Mouse (Mus musculus): ENCODE data around the gene Tusc2.

Tusc2 gene

DNA sequence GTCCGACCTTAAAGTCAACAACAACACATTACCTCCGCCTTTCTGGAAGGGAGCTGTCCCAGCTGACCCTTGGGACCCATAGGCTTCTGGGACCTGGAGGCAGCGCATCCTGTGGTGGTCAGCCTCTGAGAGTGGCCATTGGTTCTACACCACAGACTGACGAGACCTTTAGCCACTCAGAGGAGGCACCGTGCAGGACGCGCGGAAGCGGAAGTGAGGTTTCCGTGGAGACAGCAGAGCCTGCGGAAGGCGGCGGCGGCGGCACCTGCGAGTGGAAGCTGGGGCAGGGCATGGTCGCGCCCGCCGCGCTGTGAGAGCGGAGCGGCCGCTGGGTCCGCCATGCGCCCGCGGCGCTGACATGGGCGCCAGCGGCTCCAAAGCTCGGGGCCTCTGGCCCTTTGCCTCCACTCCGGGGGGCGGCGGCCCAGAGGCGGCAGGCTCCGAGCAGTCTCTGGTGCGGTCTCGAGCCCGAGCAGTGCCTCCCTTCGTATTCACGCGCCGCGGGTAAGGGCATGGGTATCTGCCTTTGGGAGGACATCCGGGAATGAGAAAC lies at the start of gene Tusc2:
Gene Tusc2, plus strand, starts transcription at position 227 of the 553 bp plus-strand sequence.
- DNase-seq, result peak; percentile 94

DNA sequence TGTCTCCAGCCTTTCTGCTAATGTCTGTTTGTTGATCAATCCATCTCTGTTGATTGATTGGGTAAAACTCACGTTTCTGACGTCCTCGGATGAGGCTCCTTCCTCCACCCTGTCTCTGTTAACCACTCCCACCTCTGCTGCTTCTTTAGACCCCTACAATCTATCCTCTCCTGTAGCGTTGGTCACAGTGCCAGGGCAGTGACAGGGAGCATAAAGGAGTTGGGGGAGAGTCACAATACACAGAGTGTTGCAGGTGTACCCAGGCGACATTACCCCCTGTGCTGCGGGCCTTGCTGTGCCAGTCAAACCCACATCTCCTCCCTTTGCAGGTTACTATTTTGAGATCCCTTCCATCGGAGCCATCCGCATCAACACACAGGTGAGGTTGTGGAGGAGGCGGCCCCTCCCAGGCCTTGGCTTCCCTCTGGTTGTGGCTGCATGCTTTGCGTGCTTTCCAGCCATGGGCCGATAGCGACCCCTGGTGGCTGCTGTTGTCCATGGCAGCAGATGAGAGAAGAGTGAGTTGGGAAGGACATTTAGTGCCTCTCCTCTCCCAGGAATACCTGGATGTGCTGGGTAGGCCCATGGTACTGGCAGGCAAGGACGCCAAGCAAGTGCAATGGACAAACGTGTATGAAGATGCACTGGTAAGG lies 48.6 kb upstream of the Tusc2 start:
- peak; percentile 93 for DNase-seq

DNA sequence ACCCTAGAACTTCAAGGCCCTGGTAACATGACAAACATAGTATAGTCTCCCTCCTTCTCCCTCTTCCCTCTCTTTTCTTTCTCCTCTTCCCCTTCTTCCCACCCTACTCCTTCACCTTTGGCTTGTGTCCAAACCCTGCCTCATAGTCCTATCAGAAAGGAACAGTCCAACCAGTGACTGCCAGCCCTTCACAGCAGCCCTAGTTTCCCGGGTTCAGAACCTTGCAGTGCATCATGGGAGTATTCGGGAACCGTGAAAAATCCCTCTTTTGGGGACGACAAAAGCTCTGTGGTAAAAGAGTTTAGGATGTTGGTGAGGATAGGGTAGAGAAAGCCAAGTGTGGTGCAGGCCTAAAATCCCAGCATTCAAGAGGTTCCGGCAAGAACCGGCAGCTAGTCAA lies 42.7 kb upstream of the Tusc2 start:
- DNase-seq, result no peak

DNA sequence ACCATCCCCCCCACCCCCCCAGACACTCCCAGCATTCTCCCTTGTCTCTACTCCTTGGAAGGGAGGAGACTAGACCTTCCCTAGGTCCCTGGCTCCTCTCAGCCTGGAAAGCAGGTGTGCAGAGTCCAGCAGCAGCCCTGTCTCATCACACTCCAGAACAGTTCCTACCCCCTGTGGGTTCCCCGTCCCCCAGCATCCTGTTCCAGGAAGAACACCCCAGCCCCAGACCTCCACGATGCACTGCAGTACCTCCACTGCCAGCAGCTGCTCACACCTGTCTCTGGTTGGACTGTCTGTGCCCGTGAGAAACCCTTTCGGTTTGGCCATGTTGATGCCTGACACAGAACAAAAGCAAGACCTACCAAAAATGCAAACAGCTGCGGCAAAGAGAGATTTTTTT lies 41.9 kb upstream of the Tusc2 start:
- DNase-seq, result peak; percentile 73

- DNase-seq, result peak; percentile 72
Measured at GRCm38 (mm10) chr9:107521711-107522399, 41.2 kb upstream of the Tusc2 start.

- DNase-seq, result no peak
Measured at GRCm38 (mm10) chr9:107522400-107522711, 40.7 kb upstream of the Tusc2 start.

DNA sequence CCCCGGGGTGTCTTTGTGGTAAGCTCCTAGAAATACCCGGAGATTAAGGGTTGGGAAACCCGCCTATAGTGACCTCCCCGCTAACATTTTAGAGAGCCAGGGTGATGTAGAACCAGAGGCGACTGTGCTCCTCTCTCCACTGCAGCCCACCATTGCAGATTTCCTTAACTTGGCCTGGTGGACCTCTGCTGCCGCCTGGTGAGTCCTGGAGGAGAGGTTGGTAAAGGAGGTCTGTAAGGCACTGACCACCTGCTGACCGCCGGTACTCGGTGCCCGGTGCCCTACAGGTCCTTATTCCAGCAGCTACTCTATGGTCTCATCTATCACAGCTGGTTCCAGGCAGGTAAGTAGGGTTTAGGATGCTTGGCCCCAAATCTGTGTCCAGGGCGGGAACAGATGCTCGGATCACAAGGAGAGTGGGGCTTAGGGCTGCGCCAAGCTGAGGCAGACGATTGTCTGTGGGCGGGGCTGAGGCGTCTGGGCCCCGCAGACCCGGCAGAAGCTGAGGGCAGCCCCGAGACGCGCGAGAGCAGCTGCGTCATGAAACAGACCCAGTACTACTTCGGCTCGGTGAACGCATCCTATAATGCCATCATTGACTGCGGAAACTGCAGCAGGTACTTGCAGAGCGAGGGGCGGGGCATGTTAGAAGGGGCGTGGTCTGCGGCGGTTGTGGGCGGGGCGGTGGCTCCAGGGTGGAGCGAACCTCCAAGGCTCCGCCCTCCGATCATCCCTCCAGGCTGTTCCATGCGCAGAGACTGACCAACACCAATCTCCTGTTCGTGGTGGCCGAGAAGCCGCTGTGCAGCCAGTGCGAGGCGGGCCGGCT lies 36.6 kb upstream of the Tusc2 start:
- peak; percentile 94 for DNase-seq

DNA sequence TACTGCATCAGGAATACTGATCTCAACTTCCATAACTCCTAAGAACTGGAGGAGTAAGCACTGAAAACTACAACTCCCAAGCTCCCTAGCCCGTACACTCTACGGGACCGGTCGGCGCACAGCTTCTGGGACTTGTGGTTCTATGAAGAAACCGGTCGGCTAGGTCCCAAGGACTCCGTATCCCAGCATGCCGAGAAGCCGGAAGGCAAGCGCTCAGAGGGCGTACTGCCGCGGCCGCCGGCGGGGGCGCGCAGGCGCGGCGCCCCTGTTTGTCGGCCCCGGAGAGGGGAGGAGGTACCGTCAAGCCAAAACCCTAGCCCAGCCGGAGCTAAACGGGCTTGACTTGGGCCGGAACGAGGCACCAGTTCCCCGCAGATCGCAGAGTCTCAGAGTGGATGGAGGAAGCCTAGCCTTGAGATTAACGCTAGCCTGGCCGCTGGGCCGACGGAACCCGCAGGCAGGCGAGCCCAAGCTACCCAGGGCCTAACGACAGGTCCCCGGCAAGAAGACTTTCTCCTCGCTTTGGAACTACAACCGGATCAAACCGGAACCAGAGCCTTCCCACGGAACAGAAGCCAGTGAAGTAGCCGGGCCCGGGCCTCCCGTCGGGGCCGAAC lies 29.2 kb upstream of the Tusc2 start, which contains the start of gene Tmem115:
Gene Tmem115, plus strand, starts transcription at position 155 of the 617 bp plus-strand sequence.
- DNase-seq, result peak; percentile 87

- DNase-seq, result peak; percentile 57
Measured at GRCm38 (mm10) chr9:107534408-107535202, 28.4 kb upstream of the Tusc2 start.

GRCm38 (mm10) chr9:107538231-107538630 lies 24.8 kb upstream of the Tusc2 start:
- DNase-seq, result no peak

- DNase-seq, result no peak
Measured at GRCm38 (mm10) chr9:107538711-107539110, 24.3 kb upstream of the Tusc2 start.

DNA sequence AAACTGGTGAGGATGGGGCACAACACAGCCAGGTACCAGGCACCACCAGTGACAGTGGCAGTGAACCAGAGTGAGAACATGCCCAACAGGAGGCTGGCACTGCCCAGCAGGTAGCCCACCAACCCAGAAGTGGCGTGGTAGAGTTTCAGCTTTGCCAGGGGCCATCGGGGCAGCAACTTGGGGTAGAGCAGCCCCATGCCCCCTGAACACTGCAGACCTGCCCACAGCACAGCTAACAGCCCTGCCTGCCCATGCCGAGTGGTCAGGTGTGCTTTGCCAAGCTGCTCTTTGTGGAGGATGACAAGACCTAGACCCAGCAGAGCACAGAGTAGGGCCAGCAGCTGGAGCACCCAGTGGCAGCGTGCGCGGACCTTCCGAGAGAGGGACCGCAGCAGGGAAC lies 23.1 kb upstream of the Tusc2 start:
- no peak for DNase-seq

GRCm38 (mm10) chr9:107540420-107540819 lies 22.6 kb upstream of the Tusc2 start:
- no peak for DNase-seq

- DNase-seq, result no peak
Measured at GRCm38 (mm10) chr9:107541005-107541404, 22.1 kb upstream of the Tusc2 start.

DNA sequence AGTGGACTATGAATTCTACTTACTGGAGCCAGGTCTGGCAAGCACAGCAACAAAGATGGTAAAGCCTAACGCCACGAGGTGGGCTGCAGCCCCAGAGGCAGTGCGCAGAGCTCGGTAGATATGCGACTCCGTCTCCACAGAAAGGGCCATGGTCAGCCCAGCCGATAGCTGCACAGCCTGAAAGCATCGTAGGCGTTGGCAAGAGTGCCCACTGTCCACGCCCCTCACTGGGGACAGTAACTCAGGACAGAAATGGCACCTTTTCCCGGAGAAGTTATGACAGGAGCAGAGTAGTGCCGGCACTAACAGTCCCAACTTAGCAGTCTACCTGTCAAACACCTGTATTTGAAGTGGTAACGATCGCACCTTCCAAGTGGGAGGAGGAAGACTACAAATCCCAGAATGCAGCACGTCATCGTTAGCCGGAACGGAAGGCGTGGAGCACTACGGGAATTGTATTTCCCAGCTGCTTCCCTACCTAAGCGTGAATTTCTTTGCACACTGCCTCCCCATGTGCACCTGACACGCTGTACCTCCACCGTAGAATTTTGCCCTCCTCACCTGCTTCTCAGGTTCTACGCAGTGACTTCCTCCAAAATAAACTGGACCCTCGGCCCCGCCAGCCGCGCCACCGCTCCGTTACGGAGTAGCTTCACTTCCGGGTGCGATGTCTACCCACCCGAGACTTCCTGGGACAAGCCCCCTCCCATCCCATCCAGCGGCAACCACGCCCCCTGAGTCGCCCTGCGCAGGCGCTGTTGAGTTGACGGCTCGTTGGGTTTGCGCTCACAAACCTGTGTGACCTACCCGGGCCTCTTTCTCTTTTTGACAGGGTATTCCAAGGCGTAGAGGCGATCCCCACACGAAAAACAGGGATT lies 21.3 kb upstream of the Tusc2 start, which contains the start of the genes Cyb561d2 and Nprl2:
Gene Cyb561d2, minus strand, starts transcription at position 720 of the 878 bp plus-strand sequence.
Gene Nprl2, plus strand, starts transcription at position 753 of the 878 bp plus-strand sequence.
- DNase-seq, result peak; percentile 98

GRCm38 (mm10) chr9:107542352-107542686 lies 20.7 kb upstream of the Tusc2 start:
- DNase-seq, result no peak

GRCm38 (mm10) chr9:107542721-107543120 lies 20.3 kb upstream of the Tusc2 start:
- no peak for DNase-seq

- DNase-seq, result no peak
Measured at GRCm38 (mm10) chr9:107543299-107543698, 19.8 kb upstream of the Tusc2 start.

- DNase-seq, result no peak
Measured at GRCm38 (mm10) chr9:107544196-107544700, 18.8 kb upstream of the Tusc2 start.

GRCm38 (mm10) chr9:107544729-107545128 lies 18.3 kb upstream of the Tusc2 start:
- no peak for DNase-seq

DNA sequence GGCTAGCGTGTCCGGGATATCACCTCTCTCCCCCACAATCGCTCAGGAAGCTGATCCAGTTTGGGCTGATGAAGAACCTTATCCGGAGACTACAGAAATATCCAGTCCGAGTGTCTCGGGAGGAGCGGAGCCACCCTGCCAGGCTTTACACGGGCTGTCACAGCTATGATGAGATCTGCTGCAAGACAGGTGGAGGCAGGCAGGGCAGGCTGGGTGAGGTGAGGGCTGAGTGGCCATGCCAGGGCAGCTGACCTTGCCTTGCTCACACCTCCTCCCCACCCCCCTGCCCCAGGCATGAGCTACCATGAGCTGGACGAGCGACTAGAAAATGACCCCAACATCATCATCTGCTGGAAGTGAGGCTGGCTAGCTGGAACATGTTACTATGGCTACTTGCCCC lies 17.9 kb upstream of the Tusc2 start:
- no peak for DNase-seq
